Mouse (Mus musculus) spleen, postnatal 10 days (tissue): Measurements from ENCODE around the gene Csnk2b.

Source experiments
- DNase-seq, 2 experiments: peaks; one replicate each; pipeline ENCODE4 v3.0.0; 2021 to 2022; ENCODE audit warnings: low spot score in 2 of 2

Csnk2b gene

GRCm38 (mm10) chr17:35121871-35122303 lies at the start of gene Csnk2b:
TSS of gene Csnk2b (minus strand) at chr17:35122053.
- peak in 1 of 2 experiments; percentile 64 for DNase-seq

DNA sequence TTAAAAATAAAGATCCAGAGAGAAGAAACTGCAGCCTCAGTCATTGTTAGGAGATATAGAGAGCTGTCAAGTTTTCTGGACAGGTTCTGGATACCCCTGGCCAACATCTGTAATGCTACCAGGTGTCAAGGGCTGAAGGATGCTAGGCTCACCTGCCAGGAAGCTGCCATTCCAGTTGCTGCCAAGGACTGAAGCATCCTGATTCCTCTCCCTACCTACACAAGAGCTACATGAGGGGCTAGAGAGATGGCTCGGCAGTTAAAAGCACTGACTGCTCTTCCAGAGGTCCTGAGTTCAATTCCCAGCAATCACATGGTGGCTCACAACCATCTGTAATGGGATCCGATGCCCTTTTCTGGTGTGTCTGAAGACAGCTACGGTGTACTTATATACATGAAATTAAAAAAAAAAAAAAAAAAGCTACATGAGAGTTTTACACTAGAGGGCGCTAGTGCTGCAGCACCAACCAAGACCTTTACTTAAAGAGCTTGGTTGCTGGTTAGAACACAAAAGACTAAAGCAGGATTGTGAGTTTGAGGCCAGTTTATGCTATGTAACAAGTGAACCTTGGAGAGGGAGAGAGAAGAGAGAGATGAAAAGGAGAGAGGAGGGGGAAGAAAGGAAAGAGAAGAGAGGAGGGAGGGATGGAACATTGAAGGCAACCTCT lies 46.8 kb upstream of the Csnk2b start:
- peak in 1 of 2 experiments; percentile 50 for DNase-seq

DNA sequence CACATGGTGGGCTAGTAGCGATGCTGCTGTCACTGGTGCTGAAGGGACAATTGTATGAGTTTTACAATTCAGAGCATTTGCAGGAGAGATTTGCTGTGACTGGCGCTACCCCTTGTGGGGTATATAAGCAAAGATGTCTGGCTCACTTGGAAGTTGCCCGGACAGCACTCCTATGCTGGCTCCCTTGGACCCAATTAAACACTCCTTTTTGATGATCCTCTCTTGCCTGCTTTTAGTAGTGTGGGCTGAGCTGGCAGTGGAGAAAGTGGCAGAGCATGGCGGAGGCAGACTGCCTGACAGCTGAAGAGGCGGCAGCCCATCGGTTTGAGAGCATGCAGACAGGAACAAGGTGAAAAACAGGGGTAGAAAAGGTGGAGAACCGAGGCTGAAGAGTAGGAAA lies 45.9 kb upstream of the Csnk2b start:
- no peak for DNase-seq

DNA sequence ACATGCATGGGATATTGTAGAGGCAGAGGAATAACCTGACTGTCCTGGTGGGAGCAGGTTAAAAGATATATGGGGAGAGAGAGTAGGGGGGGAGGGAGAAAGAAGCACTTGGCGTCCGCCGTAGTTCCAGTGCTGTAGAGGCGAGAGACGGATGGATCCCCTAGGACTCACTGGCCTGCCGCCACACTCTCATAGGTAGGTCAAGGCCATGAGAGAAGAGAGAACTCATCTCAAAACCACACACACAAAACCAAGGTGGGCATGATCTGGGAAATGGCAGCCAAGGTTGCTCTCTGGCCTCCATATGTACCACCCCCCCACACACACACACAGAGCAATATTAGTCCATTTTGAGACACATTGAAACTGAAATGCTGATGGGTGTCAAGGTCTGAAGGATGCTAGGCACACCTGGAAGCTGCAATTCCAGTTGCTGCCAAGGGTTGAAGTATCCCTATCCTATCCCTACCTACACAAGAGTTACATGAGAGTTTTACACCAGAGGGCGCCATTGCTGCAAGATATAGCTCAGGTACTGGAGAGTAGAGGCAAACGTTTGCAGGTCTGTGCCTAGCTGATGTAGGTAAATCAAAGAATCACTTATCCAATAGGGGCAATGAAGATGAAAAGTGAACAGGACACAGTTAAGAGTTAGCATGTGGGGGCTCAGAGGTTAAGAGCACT lies 44.6 kb upstream of the Csnk2b start:
- peak; percentile 47 to 80 for DNase-seq

- no peak for DNase-seq
Measured at GRCm38 (mm10) chr17:35165451-35166155, 43.8 kb upstream of the Csnk2b start.

DNA sequence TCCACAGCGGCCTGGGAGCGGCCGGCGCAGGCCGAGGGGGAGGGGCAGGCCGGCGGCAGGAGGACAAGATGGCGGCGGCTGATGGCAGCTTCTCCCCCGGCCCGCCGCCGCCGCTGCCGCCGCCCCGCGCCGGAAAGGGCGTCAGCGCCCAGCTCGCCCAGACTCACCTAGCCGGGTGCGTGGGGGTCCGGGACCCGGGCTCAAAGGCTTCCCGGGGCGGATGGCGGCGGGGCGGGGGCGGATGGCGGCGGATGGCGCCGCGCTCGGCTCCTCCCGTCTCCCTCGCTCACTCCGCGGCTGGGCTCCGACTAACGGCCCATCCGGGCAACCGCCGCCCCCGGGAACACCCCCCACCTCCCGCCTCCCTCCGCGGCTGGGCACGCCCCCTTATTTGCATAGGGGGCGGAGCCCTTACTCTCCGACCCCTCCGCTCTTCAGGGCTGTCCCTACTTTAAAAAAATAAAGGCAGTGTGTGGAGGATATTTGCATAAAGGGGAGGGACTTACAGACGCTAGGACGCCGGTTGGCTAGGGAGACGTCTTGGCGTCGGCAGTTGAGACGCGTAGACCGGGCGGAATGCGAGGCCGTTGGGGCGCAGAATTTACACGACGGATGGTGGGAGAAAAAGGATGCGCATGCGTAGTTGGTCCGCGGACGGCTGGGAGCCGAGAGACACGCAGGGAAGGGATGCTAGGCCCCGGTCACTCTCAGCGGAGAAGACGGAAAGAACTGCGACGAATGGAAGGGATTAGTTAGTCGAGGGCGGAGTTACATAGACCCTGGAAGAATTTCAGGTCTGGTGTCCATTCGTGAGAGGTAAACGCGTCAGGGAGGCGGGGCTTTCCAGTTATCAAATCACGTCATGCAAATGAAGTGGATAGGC lies 43.0 kb upstream of the Csnk2b start, which contains the start of gene Prrc2a:
TSS of gene Prrc2a (minus strand) at position 330 of the 883 bp plus-strand sequence.
- peak; percentile 95 to 96 for DNase-seq

DNA sequence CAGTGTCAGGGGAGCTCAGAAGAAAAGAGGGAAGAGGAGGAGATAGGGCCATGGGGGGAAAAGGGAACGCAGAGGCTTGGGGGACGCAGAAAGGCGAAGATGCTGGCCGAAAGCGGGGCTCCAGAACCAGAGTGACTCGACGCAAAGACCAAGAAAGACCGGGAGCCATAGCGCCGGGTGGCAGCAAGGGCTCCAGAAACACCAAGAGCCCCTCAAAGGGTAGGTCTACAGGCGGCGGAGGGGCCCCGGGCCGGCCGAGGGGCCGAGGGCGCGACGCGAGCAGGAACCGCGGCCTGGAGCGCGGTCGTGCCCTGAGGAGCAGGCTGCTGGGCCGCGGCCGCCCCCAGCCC lies 42.3 kb upstream of the Csnk2b start:
- no peak for DNase-seq

GRCm38 (mm10) chr17:35163326-35164081 lies 41.7 kb upstream of the Csnk2b start:
- peak in 1 of 2 experiments; percentile 34 for DNase-seq

DNA sequence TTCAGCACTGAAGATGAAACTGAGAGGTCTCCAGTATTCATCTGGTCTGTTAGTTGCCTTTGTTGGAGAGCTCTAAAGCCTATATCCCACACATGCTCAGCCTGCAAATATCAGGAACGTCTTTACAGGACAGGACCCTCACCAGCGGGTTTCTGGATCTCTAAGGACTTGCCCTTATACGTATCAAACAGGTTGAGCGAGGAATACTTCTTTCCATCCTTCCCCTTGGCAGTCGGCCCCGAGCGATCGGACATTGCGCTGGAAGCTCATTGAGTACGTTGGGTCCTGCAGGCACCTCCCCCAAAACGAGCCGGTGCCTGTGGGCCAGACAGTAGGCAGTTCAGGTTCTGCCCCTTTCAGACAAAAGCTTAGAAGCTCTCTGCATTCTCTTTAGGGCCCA lies 40.9 kb upstream of the Csnk2b start:
- no peak for DNase-seq

DNA sequence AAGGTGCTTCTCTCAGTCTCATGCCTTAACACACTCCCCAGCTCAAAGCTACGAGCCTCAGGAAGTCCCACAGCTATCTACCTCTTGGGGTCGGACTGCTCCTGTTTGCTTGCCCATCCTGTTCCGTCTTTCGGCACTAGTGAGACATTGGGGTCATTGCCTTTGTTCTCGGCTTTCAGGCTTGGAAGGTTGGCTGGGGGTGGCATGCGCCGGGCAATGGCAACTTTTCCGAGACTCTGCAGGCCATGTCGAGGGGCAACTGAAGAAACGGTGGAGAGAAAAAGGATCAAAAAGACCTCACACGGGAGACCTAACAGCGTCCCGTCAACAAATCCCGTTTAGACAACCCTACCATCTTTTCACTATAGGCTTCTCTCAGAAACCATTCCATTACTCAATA lies 40.3 kb upstream of the Csnk2b start:
- no peak for DNase-seq

DNA sequence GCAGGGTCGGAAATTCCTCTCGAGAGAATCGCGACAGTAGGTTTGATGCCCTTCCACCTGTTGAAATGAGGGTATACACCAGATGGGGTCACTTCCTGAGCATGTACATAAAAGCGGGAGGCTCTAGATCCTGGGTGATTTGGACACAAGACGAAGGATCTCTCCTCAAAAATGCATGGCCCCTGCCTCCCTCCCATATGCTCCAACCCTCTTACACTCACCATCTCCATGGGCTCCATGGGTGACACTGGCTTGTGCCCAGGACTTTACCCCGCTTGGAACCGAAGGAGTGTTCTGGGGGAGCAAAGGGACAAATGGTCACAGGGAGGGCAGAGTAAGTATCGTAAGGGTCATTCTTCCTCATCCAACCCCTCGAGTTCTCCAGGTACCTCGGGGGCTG lies 39.6 kb upstream of the Csnk2b start:
- no peak for DNase-seq

GRCm38 (mm10) chr17:35159638-35160037 lies 37.8 kb upstream of the Csnk2b start:
- DNase-seq, result no peak

DNA sequence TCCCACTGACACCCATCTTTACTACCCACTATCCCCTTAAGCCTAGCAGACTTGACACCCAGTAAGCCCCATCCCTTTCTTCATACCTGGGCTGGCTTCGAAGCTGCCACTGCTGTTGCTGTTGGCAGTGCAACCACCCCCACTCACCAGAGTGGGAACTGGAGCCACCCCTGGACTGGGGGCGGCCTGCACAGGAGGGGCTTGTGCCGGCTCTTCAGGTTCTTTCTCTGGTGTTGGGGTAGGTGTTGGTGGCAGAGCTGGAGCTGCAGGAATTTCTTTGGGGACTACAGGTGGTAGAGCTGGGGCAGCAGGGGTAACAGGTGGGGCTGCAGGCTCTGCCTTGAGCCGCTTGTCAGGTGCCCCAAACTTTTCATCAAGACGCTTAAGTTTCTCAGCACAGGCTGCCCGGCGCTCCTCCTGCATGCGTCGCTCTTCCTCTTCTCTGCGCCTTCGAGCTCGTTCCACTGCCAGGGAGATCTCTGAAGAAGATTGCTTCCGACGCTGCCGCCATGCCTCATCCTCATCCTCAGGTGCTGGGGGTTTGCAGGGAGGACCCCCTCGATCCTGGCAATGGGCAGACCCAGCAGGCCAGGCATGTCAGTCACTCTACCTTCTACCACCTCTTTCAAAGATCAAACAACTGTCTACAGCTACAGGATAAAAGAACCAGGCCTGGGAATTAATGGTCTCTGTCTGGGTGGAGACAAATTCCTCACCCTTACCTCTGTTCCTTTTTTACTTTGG lies 37.2 kb upstream of the Csnk2b start:
- DNase-seq, result no peak

GRCm38 (mm10) chr17:35157661-35158175 lies 35.9 kb upstream of the Csnk2b start:
- no peak for DNase-seq

GRCm38 (mm10) chr17:35157254-35157653 lies 35.4 kb upstream of the Csnk2b start:
- DNase-seq, result no peak

- no peak for DNase-seq
Measured at GRCm38 (mm10) chr17:35156461-35157200, 34.8 kb upstream of the Csnk2b start.

GRCm38 (mm10) chr17:35155451-35155850 lies 33.6 kb upstream of the Csnk2b start:
- no peak for DNase-seq

DNA sequence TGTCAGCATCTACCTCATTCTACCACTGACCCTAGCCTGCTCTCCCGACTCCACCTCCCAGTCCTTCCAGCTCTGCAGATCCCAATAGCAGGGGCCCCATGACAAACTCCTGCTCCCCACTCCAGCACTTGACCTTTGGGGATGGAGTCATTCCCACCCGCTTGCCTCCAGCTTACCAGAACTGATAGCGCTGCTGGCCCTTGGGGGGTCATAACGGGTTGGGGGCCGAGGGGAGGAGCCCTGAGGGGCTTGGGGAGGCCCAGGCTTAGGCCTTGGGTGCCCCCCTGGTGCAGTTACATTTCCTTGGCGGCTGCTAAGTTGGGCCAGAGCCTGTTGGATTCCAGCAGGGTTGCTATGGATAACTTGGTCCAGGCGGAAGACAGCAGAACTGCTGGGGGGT lies 32.8 kb upstream of the Csnk2b start:
- DNase-seq, result no peak

DNA sequence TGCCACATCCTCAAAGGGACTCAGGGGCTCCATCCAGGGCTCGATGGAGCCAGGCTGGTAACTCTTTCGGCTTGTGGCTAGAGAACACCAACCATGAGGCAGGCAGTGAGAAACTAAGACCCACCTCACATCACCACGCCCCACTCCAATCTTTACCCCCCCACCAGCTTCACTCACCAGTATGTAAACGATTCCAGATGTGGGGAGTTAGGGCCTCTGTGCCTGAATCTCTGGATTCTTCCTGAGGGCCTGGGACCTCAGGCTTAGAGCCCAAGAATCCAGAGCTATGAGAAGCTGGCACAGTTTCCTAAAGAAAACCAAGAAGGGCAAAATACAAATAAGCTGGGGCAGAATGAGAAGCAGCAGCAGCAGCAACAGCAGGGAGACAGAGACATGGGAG lies 32.1 kb upstream of the Csnk2b start:
- DNase-seq, result no peak
